Mouse (Mus musculus) erythroblast, embryonic 14.5 days (primary cell): ENCODE measurements around the gene Slc16a10. TPM values are rescaled to one million over a fixed set of nuclear protein-coding genes. Genes with fewer than 3 reads are reported as not detected.

Experiments used
- H3K27me3 ChIP-seq: 2 replicates; pipeline ENCODE4 v1.6.1; 2012; ENCODE audit warnings: inconsistent platforms; ENCODE audit not compliant: control insufficient read depth
- H3K36me3 ChIP-seq: 2 replicates; pipeline ENCODE4 v1.6.1; 2012; ENCODE audit warnings: mild to moderate bottlenecking, inconsistent platforms; ENCODE audit not compliant: control insufficient read depth
- H3K4me1 ChIP-seq: 2 replicates; pipeline ENCODE4 v1.6.1; 2012; ENCODE audit warnings: inconsistent platforms; ENCODE audit not compliant: control insufficient read depth
- H3K4me3 ChIP-seq: replicated peaks from 2 replicates; pipeline ENCODE3; 2012; ENCODE audit warnings: moderate library complexity, mild to moderate bottlenecking, inconsistent platforms
- H3K9me3 ChIP-seq: 2 replicates; pipeline ENCODE4 v1.6.1; 2012; ENCODE audit warnings: low read length, inconsistent platforms, mixed read lengths; ENCODE audit not compliant: control insufficient read depth
- GATA1 ChIP-seq: IDR thresholded peaks from 2 replicates; pipeline ENCODE4 v1.6.1; 2012; ENCODE audit warnings: low read length, inconsistent platforms, mixed read lengths
- TAL1 ChIP-seq: IDR thresholded peaks from 3 replicates; pipeline ENCODE4 v1.6.1; 2012; ENCODE audit warnings: low read length, inconsistent platforms, mixed read lengths
- polyA plus RNA-seq: library from polyadenylated mRNA; stranded (reverse); fragments of >175 nt; gene quantifications from 2 replicates; pipeline ENCODE4 v1.2.3, GENCODE M21; 2012

Slc16a10 gene
- polyA plus RNA-seq, 1 experiment, result 11.1 TPM

- H3K27me3 ChIP-seq, result peaks cover under 1% of the 10 kb centered on the region; the same call in 1 of the 2 replicates
- peaks cover 42% of the 10 kb centered on the region for H3K36me3 ChIP-seq
- H3K4me1 ChIP-seq, result no peaks in the 10 kb centered on the region
- no peaks in the 10 kb centered on the region for H3K9me3 ChIP-seq
- no peak for TF ChIP-seq GATA1
- TF ChIP-seq TAL1, result no peak
- H3K4me3 ChIP-seq, result no peak overlapping the region
Measured at GRCm38 (mm10) chr10:40030716-40031115, 111.3 kb downstream of the Slc16a10 start.

- H3K27me3 ChIP-seq, result peaks cover 11% of the 10 kb centered on the region
- no peak overlapping the region for H3K4me3 ChIP-seq
- H3K36me3 ChIP-seq, result peaks cover 31% of the 10 kb centered on the region
- no peaks in the 10 kb centered on the region for H3K9me3 ChIP-seq
- peaks cover 8% of the 10 kb centered on the region for H3K4me1 ChIP-seq
- TF ChIP-seq GATA1, result no peak
- no peak for TF ChIP-seq TAL1
Measured at GRCm38 (mm10) chr10:40029610-40030009, 112.4 kb downstream of the Slc16a10 start.

- H3K36me3 ChIP-seq, result peaks cover 18% of the 10 kb centered on the region
- H3K27me3 ChIP-seq, result peaks cover 26% of the 10 kb centered on the region
- TF ChIP-seq GATA1 (no peak), TAL1 (no peak)
- peaks cover 9% of the 10 kb centered on the region for H3K4me1 ChIP-seq
- no peak overlapping the region for H3K4me3 ChIP-seq
- no peaks in the 10 kb centered on the region for H3K9me3 ChIP-seq
Measured at GRCm38 (mm10) chr10:40028091-40028490, 114.0 kb downstream of the Slc16a10 start.

- peaks cover 38% of the 10 kb centered on the region for H3K27me3 ChIP-seq
- peaks cover 9% of the 10 kb centered on the region for H3K4me1 ChIP-seq
- no peak overlapping the region for H3K4me3 ChIP-seq
- TF ChIP-seq TAL1 (no peak), GATA1 (no peak)
- no peaks in the 10 kb centered on the region for H3K9me3 ChIP-seq
- H3K36me3 ChIP-seq, result peaks cover 3% of the 10 kb centered on the region
Measured at GRCm38 (mm10) chr10:40026546-40026945, 115.5 kb downstream of the Slc16a10 start.

- no peaks in the 10 kb centered on the region for H3K9me3 ChIP-seq
- H3K4me1 ChIP-seq, result peaks cover 9% of the 10 kb centered on the region
- no peaks in the 10 kb centered on the region; the same call in 1 of the 2 replicates for H3K36me3 ChIP-seq
- no peak overlapping the region for H3K4me3 ChIP-seq
- TF ChIP-seq GATA1 (no peak), TAL1 (no peak)
- H3K27me3 ChIP-seq, result peaks cover 44% of the 10 kb centered on the region
Measured at GRCm38 (mm10) chr10:40025560-40025959, 116.5 kb downstream of the Slc16a10 start.

- peak within 1 kb of the TSS; percentile 52 for H3K4me3 ChIP-seq
- H3K4me1 ChIP-seq, result peaks cover 9% of the 10 kb centered on the region
- no peaks in the 10 kb centered on the region for H3K9me3 ChIP-seq
- no peaks in the 10 kb centered on the region for H3K36me3 ChIP-seq
- TF ChIP-seq TAL1 (no peak), GATA1 (no peak)
- H3K27me3 ChIP-seq, result peaks cover 47% of the 10 kb centered on the region
Measured at GRCm38 (mm10) chr10:40024554-40025428, 117.3 kb downstream of the Slc16a10 start, which contains the start of gene Mfsd4b1. Gene Mfsd4b1, minus strand, starts transcription at chr10:40025268.

- H3K27me3 ChIP-seq, result peaks cover 43% of the 10 kb centered on the region
- no peak for TF ChIP-seq GATA1
- no peak for TF ChIP-seq TAL1
- no peaks in the 10 kb centered on the region for H3K36me3 ChIP-seq
Measured at GRCm38 (mm10) chr10:40020401-40020800, 121.7 kb downstream of the Slc16a10 start.

GRCm38 (mm10) chr10:40019492-40019891, 122.6 kb downstream of the Slc16a10 start:
- no peaks in the 10 kb centered on the region for H3K36me3 ChIP-seq
- no peaks in the 10 kb centered on the region for H3K4me1 ChIP-seq
- peaks cover 34% of the 10 kb centered on the region for H3K27me3 ChIP-seq
- TF ChIP-seq TAL1 (no peak), GATA1 (no peak)
- no peaks in the 10 kb centered on the region for H3K9me3 ChIP-seq
- H3K4me3 ChIP-seq, result no peak overlapping the region

More at GRCm38 (mm10) chr10:40020401-40020800, 121.7 kb downstream of the Slc16a10 start:
- H3K4me1 ChIP-seq, result peaks cover 8% of the 10 kb centered on the region
- H3K4me3 ChIP-seq, result no peak overlapping the region
- H3K9me3 ChIP-seq, result no peaks in the 10 kb centered on the region

- TF ChIP-seq TAL1, result no peak
- TF ChIP-seq GATA1, result no peak
- Histone ChIP-seq H3K4me3 (no peak overlapping the region), H3K36me3 (no peaks in the 10 kb centered on the region), H3K9me3 (no peaks in the 10 kb centered on the region), H3K4me1 (no peaks in the 10 kb centered on the region), H3K27me3 (peaks cover 23% of the 10 kb centered on the region)
Measured at GRCm38 (mm10) chr10:40018261-40018860, 123.7 kb downstream of the Slc16a10 start.
